12 mouse cellular contexts compared by ENCODE assay signal in genomic region chr10:83937168-83937567, GRCm38 (mm10).
DNase-seq lines count a peak whose midpoint lies in the region; ATAC-seq and TF ChIP-seq lines count a peak whose summit lies in the region.
"Had no signal": no experiment of that assay in that cellular context is flagged by ENCODE, and none has a peak within 500 bp of the region (broad histone marks: within the 10 kb centered on the region; RNA-seq: fewer than 3 reads in every experiment).

No protein-coding gene starts in this region.

- H3K4me3 ChIP-seq in gastrocnemius, adult 2 months, result peak overlapping the region; percentile 17; the same call in 1 of the 2 replicates
- H3K4me3 ChIP-seq in kidney, embryonic 16.5 days (ENCODE audit: low read length), result no peak overlapping the region
- H3K4me3 ChIP-seq in limb, embryonic 10.5 days, result no peak overlapping the region
- H3K4me3 ChIP-seq: liver, embryonic 15.5 days had no signal

- 0 out of 2 replicates have a peak, but pooled peaks cover 4% of the 10 kb centered on the region for H3K4me1 ChIP-seq in kidney, embryonic 16.5 days (ENCODE audit: insufficient read depth, low read length)
- peaks cover 7% of the 10 kb centered on the region for H3K4me1 ChIP-seq in limb, embryonic 10.5 days
- H3K4me1 ChIP-seq: liver, embryonic 15.5 days had no signal

- no peaks in the 10 kb centered on the region for H3K36me3 ChIP-seq in kidney, embryonic 16.5 days (ENCODE audit: insufficient read depth, low read length)
- no peaks in the 10 kb centered on the region for H3K36me3 ChIP-seq in limb, embryonic 10.5 days
- H3K36me3 ChIP-seq: liver, embryonic 15.5 days had no signal

- H3K9me3 ChIP-seq in kidney, embryonic 16.5 days (ENCODE audit: low read length), result no peaks in the 10 kb centered on the region
- H3K9me3 ChIP-seq in limb, embryonic 10.5 days (replicated peaks), result no peaks in the 10 kb centered on the region
- H3K9me3 ChIP-seq: liver, embryonic 15.5 days had no signal

- H3K27ac ChIP-seq in gastrocnemius, adult 2 months, result peak overlapping the region; percentile 79
- no peak overlapping the region for H3K27ac ChIP-seq in kidney, embryonic 16.5 days (ENCODE audit: low read length)
- H3K27ac ChIP-seq in limb, embryonic 10.5 days, result no peak overlapping the region
- H3K27ac ChIP-seq: liver, embryonic 15.5 days had no signal

- intact Hi-C loops in gastrocnemius, adult 2 months (cut with DNase I), result loop anchor here (5.0 kb wide), 1 partner anchor 65 kb away; no protein-coding TSS in a partner anchor

- H3K9ac ChIP-seq in kidney, embryonic 16.5 days (replicated peaks; ENCODE audit: low read length), result no peak overlapping the region
- H3K9ac ChIP-seq: liver, embryonic 15.5 days had no signal

- no peak overlapping the region for H3K4me2 ChIP-seq in kidney, embryonic 16.5 days (replicated peaks; ENCODE audit: low read depth, low read length)
- H3K4me2 ChIP-seq: liver, embryonic 15.5 days had no signal

- peak; percentile 54 for DNase-seq in gastrocnemius, adult 2 months
- DNase-seq in gastrocnemius, postnatal 4 days (ENCODE audit: low spot score in 2 of 2), result no peak
- peak; percentile 74 for DNase-seq in heart, adult 8-10 months (ENCODE audit: low spot score)
- peak; percentile 42 to 69 for DNase-seq in lung, postnatal 4 days
- no peak for DNase-seq in limb, embryonic 10.5 days (ENCODE audit: low spot score)
- DNase-seq: B cell, adult 2 months had no signal

- no peak for TF ChIP-seq CTCF in gastrocnemius, adult 2 months (IDR thresholded peaks at IDR 0.05)

- no peaks in the 10 kb centered on the region; the same call in 1 of the 2 replicates for H3K27me3 ChIP-seq in kidney, embryonic 16.5 days (ENCODE audit: insufficient read depth, low read length)
- no peaks in the 10 kb centered on the region for H3K27me3 ChIP-seq in limb, embryonic 10.5 days (ENCODE audit: low read depth, poor library complexity, severe bottlenecking)
- H3K27me3 ChIP-seq: liver, embryonic 15.5 days; Patski had no signal

- WGBS in kidney, embryonic 16.5 days, result 45% methylated on average over 9 of the region's 9 CpGs
- 69% methylated on average over 9 of the region's 9 CpGs for WGBS in limb, embryonic 10.5 days

- ATAC-seq in kidney, embryonic 16.5 days (ENCODE audit: low FRiP score, low TSS enrichment), result 0 out of 2 replicates have a peak, but pooled peaks have one; percentile 19
- no peak for ATAC-seq in frontal cortex, adult (ENCODE audit: low TSS enrichment)
- ATAC-seq in erythroid progenitor cell, adult 5-6 weeks (replicated peaks; ENCODE audit: low FRiP score, poor library complexity, severe bottlenecking), result no peak
- ATAC-seq: intestine, postnatal 0 days; Patski had no signal

Comparison
In these comparisons a context has a peak if more than half of its experiments do, and no peak if none do; other contexts are left out.
1. DNase-seq: peak in gastrocnemius, adult 2 months (single experiment), heart, adult 8-10 months (single experiment) and lung, postnatal 4 days (2 of 2); none in gastrocnemius, postnatal 4 days (0 of 2) and limb, embryonic 10.5 days (single experiment).